In the genomic region with DNA sequence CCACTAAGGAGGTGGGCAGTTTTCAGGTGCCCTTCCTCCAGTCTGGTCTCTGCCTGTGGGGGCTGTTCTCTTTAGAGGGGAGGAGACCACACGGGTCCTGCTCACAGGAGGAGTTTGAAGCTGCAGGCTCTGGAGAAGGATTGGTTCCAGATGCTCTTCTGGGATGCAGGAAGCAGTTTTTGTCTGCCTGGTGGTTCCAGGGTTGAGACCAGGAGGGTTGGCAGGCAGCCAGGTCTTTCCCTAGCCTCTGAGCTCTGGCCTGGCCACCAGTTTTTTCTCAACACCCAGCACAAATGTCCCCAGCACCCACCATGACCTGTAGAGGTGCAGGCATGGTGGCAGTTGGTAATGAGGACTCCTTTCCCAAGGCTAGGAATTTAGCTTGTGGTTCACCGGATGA, we compare ENCODE assay signal across 9 mouse cellular contexts.
DNase-seq lines count a peak whose midpoint lies in the region; ATAC-seq and TF ChIP-seq lines count a peak whose summit lies in the region.
"Had no signal": no experiment of that assay in that cellular context is flagged by ENCODE, and none has a peak within 500 bp of the region (broad histone marks: within the 10 kb centered on the region; RNA-seq: fewer than 3 reads in every experiment).

No protein-coding gene starts in this region.

- ATAC-seq in intestine, embryonic 14.5 days (replicated peaks; ENCODE audit: low FRiP score, low TSS enrichment, low read depth): no peak
- no peak for ATAC-seq in intestine, postnatal 0 days
- ATAC-seq in heart, embryonic 15.5 days (replicated peaks; ENCODE audit: insufficient number of reproducible peaks, insufficient read depth, low FRiP score, low read depth): no peak

- no peaks in the 10 kb centered on the region for H3K27me3 ChIP-seq in intestine, embryonic 14.5 days (replicated peaks; ENCODE audit: control insufficient read depth, insufficient read depth, low read length)
- no peaks in the 10 kb centered on the region for H3K27me3 ChIP-seq in intestine, postnatal 0 days (replicated peaks; ENCODE audit: control insufficient read depth, insufficient read depth, low read length)
- no peaks in the 10 kb centered on the region for H3K27me3 ChIP-seq in heart, embryonic 15.5 days

- no peaks in the 10 kb centered on the region for H3K9me3 ChIP-seq in intestine, embryonic 14.5 days (ENCODE audit: control insufficient read depth, low read length)
- no peaks in the 10 kb centered on the region for H3K9me3 ChIP-seq in intestine, postnatal 0 days (ENCODE audit: control insufficient read depth)
- no peaks in the 10 kb centered on the region for H3K9me3 ChIP-seq in heart, embryonic 15.5 days (replicated peaks)

- TF ChIP-seq CTCF in intestine, postnatal 0 days (IDR thresholded peaks at IDR 0.05; ENCODE audit: low read depth): no peak

- no peak overlapping the region for H3K4me3 ChIP-seq in intestine, embryonic 14.5 days (ENCODE audit: low read depth, low read length)
- no peak overlapping the region for H3K4me3 ChIP-seq in intestine, postnatal 0 days (ENCODE audit: low read depth, low read length)
- H3K4me3 ChIP-seq in heart, embryonic 15.5 days: no peak overlapping the region
- H3K4me3 ChIP-seq: erythroblast, embryonic 14.5 days had no signal

- no peaks in the 10 kb centered on the region for H3K36me3 ChIP-seq in intestine, embryonic 14.5 days (ENCODE audit: control insufficient read depth, insufficient read depth, low read length)
- H3K36me3 ChIP-seq in intestine, postnatal 0 days (ENCODE audit: control insufficient read depth, insufficient read depth): no peaks in the 10 kb centered on the region
- no peaks in the 10 kb centered on the region for H3K36me3 ChIP-seq in heart, embryonic 15.5 days

- H3K4me2 ChIP-seq in intestine, embryonic 14.5 days (ENCODE audit: low read length): peak overlapping the region; percentile 52; the same call in 1 of the 2 replicates
- H3K4me2 ChIP-seq in intestine, postnatal 0 days (replicated peaks; ENCODE audit: low read depth): no peak overlapping the region
- H3K4me2 ChIP-seq in heart, embryonic 15.5 days: peak overlapping the region; percentile 52

- DNase-seq in intestine, embryonic 14.5 days (ENCODE audit: low spot score): no peak
- DNase-seq in cerebellum, postnatal 36 days: peak; percentile 48 to 54
- DNase-seq in mesoderm, embryonic 11.5 days (ENCODE audit: low read depth, low spot score): peak; percentile 64
- DNase-seq in spleen, adult 12 weeks (ENCODE audit: low spot score): no peak
- no peak for DNase-seq in thymus, postnatal 0 days (ENCODE audit: low spot score)
- DNase-seq: lung, postnatal 10 days had no signal

- 27% methylated on average over 2 of the region's 2 CpGs for WGBS in intestine, embryonic 14.5 days
- WGBS in intestine, postnatal 0 days: 37% methylated on average over 2 of the region's 2 CpGs
- 42% methylated on average over 2 of the region's 2 CpGs for WGBS in heart, embryonic 15.5 days

- peak overlapping the region; percentile 77 for H3K27ac ChIP-seq in intestine, embryonic 14.5 days (ENCODE audit: low read depth)
- no peak overlapping the region for H3K27ac ChIP-seq in intestine, postnatal 0 days (ENCODE audit: low read depth, low read length)
- H3K27ac ChIP-seq in heart, embryonic 15.5 days: peak overlapping the region; percentile 55

- peaks cover 58% of the 10 kb centered on the region for H3K4me1 ChIP-seq in intestine, embryonic 14.5 days (replicated peaks; ENCODE audit: control insufficient read depth, insufficient read depth, low read length)
- H3K4me1 ChIP-seq in intestine, postnatal 0 days (replicated peaks; ENCODE audit: control insufficient read depth, insufficient read depth, low read length): peaks cover 34% of the 10 kb centered on the region
- peaks cover 92% of the 10 kb centered on the region for H3K4me1 ChIP-seq in heart, embryonic 15.5 days (replicated peaks)

- peak overlapping the region; percentile 20; the same call in 1 of the 2 replicates for H3K9ac ChIP-seq in intestine, embryonic 14.5 days (ENCODE audit: low read length)
- H3K9ac ChIP-seq in intestine, postnatal 0 days (ENCODE audit: low read depth, low read length): no peak overlapping the region
- H3K9ac ChIP-seq in heart, embryonic 15.5 days: no peak overlapping the region

Comparison
In these comparisons a context has a peak if more than half of its experiments do, and no peak if none do; other contexts are left out.
1. DNase-seq: peak in cerebellum, postnatal 36 days (2 of 2) and mesoderm, embryonic 11.5 days (single experiment); none in intestine, embryonic 14.5 days (single experiment), spleen, adult 12 weeks (single experiment) and thymus, postnatal 0 days (single experiment).